Comparison of ENCODE assay signal across 8 mouse cellular contexts in genomic region chr17:34898706-34899052, GRCm38 (mm10). TPM values are rescaled to one million over a fixed set of nuclear protein-coding genes. Genes with fewer than 3 reads are reported as not detected.
DNase-seq lines count a peak whose midpoint lies in the region; ATAC-seq and TF ChIP-seq lines count a peak whose summit lies in the region.

No protein-coding gene starts in this region.

- intact Hi-C loops in left cerebral cortex, postnatal 14 days (cut with DNase I) = loop anchor here (5.0 kb wide), 1 partner anchor 41 kb away; no protein-coding TSS in a partner anchor

- no peaks in the 10 kb centered on the region for H3K9me3 ChIP-seq in kidney, embryonic 14.5 days (ENCODE audit: control insufficient read depth, low read length)
- no peaks in the 10 kb centered on the region for H3K9me3 ChIP-seq in forebrain, embryonic 16.5 days (ENCODE audit: control insufficient read depth, low read length)
- H3K9me3 ChIP-seq in liver, embryonic 12.5 days (replicated peaks) = no peaks in the 10 kb centered on the region

- peak overlapping the region; percentile 92 for H3K4me3 ChIP-seq in kidney, embryonic 14.5 days (ENCODE audit: low read length)
- H3K4me3 ChIP-seq in bone marrow macrophage, adult 2 months (ENCODE audit: insufficient read depth, low read length) = peak overlapping the region; percentile 91
- peak overlapping the region; percentile 94 for H3K4me3 ChIP-seq in forebrain, embryonic 16.5 days (replicated peaks; ENCODE audit: low read length)
- peak overlapping the region; percentile 87 for H3K4me3 ChIP-seq in liver, embryonic 12.5 days

- peak overlapping the region; percentile 97 for H3K27ac ChIP-seq in kidney, embryonic 14.5 days (ENCODE audit: low read depth, low read length)
- peak overlapping the region; percentile 94 for H3K27ac ChIP-seq in bone marrow macrophage, adult 2 months (ENCODE audit: insufficient read depth, low read depth, low read length)
- H3K27ac ChIP-seq in forebrain, embryonic 16.5 days (ENCODE audit: low read length) = peak overlapping the region; percentile 94
- H3K27ac ChIP-seq in liver, embryonic 12.5 days = peak overlapping the region; percentile 88

- WGBS in kidney, embryonic 14.5 days = 0% methylated on average over 18 of the region's 47 CpGs
- 2% methylated on average over 10 of the region's 47 CpGs for WGBS in forebrain, embryonic 16.5 days
- WGBS in liver, embryonic 12.5 days (ENCODE audit: insufficient replicate concordance) = 1% methylated on average over 31 of the region's 47 CpGs

- no peak for TF ChIP-seq POLR2A in bone marrow macrophage, adult 2 months (IDR thresholded peaks at IDR 0.05; ENCODE audit: borderline replicate concordance, low read depth, low read length)

- H3K9ac ChIP-seq in kidney, embryonic 14.5 days (ENCODE audit: low read depth, low read length) = peak overlapping the region; percentile 93
- peak overlapping the region; percentile 98 for H3K9ac ChIP-seq in forebrain, embryonic 16.5 days (replicated peaks; ENCODE audit: low read depth, low read length)
- H3K9ac ChIP-seq in liver, embryonic 12.5 days = peak overlapping the region; percentile 93

- no peak for ATAC-seq in kidney, embryonic 14.5 days (ENCODE audit: low FRiP score, low TSS enrichment)
- ATAC-seq in forebrain, embryonic 16.5 days = no peak
- ATAC-seq in liver, embryonic 12.5 days = no peak

- peaks cover 13% of the 10 kb centered on the region for H3K4me1 ChIP-seq in kidney, embryonic 14.5 days (ENCODE audit: control insufficient read depth, insufficient read depth, low read length)
- H3K4me1 ChIP-seq in bone marrow macrophage, adult 2 months (ENCODE audit: control insufficient read depth, insufficient read depth, low read length) = peaks cover 13% of the 10 kb centered on the region
- peaks cover 43% of the 10 kb centered on the region for H3K4me1 ChIP-seq in forebrain, embryonic 16.5 days (replicated peaks; ENCODE audit: control insufficient read depth, insufficient read depth, low read length)
- peaks cover 68% of the 10 kb centered on the region for H3K4me1 ChIP-seq in liver, embryonic 12.5 days

- TF ChIP-seq CTCF in bone marrow macrophage, adult 2 months (IDR thresholded peaks at IDR 0.05; ENCODE audit: low read depth, low read length) = no peak

- H3K36me3 ChIP-seq in kidney, embryonic 14.5 days (ENCODE audit: control insufficient read depth, insufficient read depth, low read length) = peaks cover 24% of the 10 kb centered on the region
- H3K36me3 ChIP-seq in forebrain, embryonic 16.5 days (ENCODE audit: control insufficient read depth, insufficient read depth) = peaks cover 13% of the 10 kb centered on the region
- peaks cover 37% of the 10 kb centered on the region for H3K36me3 ChIP-seq in liver, embryonic 12.5 days

- H3K27me3 ChIP-seq in kidney, embryonic 14.5 days (ENCODE audit: control insufficient read depth, insufficient read depth, low read length) = no peaks in the 10 kb centered on the region
- no peaks in the 10 kb centered on the region for H3K27me3 ChIP-seq in forebrain, embryonic 16.5 days (replicated peaks; ENCODE audit: control insufficient read depth, insufficient read depth, low read length)
- no peaks in the 10 kb centered on the region for H3K27me3 ChIP-seq in liver, embryonic 12.5 days (replicated peaks)

- peak overlapping the region; percentile 90 for H3K4me2 ChIP-seq in kidney, embryonic 14.5 days (replicated peaks; ENCODE audit: low read depth, low read length)
- H3K4me2 ChIP-seq in forebrain, embryonic 16.5 days (ENCODE audit: low read length) = peak overlapping the region; percentile 75
- H3K4me2 ChIP-seq in liver, embryonic 12.5 days = peak overlapping the region; percentile 100

- no peak for DNase-seq in kidney, adult 8-10 months
- DNase-seq in yolk sac, embryonic 10.5 days (ENCODE audit: low spot score) = peak; percentile 71
- DNase-seq in left cerebral cortex, postnatal 14 days (ENCODE audit: low spot score in 2 of 2) = no peak
- no peak for DNase-seq in right cerebral cortex, adult 2 months (ENCODE audit: low spot score in 2 of 2)

RNA-seq across cellular contexts. Expression of gene Ehmt2, which starts 0.4 kb away (rescaled TPM):
- 70.5 and 76.9 TPM in 2 replicates for polyA plus RNA-seq in kidney, embryonic 14.5 days (2014; fragmentation: Nextera tagmentation; extraction: Ambion mirVana)
- 145 and 150 TPM in 2 replicates for polyA plus RNA-seq in bone marrow macrophage, adult 2 months (2012; ENCODE audit: insufficient read depth, insufficient read length, missing spikeins)
- 107 and 121 TPM in 2 replicates for polyA plus RNA-seq in forebrain, embryonic 16.5 days (2015; fragmentation: Nextera tagmentation; extraction: Ambion mirVana)
- 27.1 and 32.8 TPM in 2 replicates for polyA plus RNA-seq in liver, embryonic 12.5 days (2016; fragmentation: Nextera tagmentation; extraction: Ambion mirVana)
- total RNA-seq in left cerebral cortex, postnatal 14 days (2021) = 100 to 1,000 TPM; 166 to 171 TPM

RNA-seq across cellular contexts. Expression of gene C2, which starts 0.6 kb away (rescaled TPM):
- polyA plus RNA-seq in kidney, embryonic 14.5 days (2014; fragmentation: Nextera tagmentation; extraction: Ambion mirVana) = 1.7 and 1.9 TPM in 2 replicates
- polyA plus RNA-seq in bone marrow macrophage, adult 2 months (2012; ENCODE audit: insufficient read depth, insufficient read length, missing spikeins) = not detected in 2 replicates
- polyA plus RNA-seq in forebrain, embryonic 16.5 days (2015; fragmentation: Nextera tagmentation; extraction: Ambion mirVana) = 1.6 and 1.7 TPM in 2 replicates
- 7.9 and 8.2 TPM in 2 replicates for polyA plus RNA-seq in liver, embryonic 12.5 days (2016; fragmentation: Nextera tagmentation; extraction: Ambion mirVana)
- total RNA-seq in left cerebral cortex, postnatal 14 days (2021) = 1 to 10 TPM; 2.5 to 2.9 TPM

RNA-seq across cellular contexts. Expression of gene Slc44a4, which starts 15.6 kb away (rescaled TPM):
- polyA plus RNA-seq in kidney, embryonic 14.5 days (2014; fragmentation: Nextera tagmentation; extraction: Ambion mirVana) = 5.4 and 7.7 TPM in 2 replicates
- polyA plus RNA-seq in bone marrow macrophage, adult 2 months (2012; ENCODE audit: insufficient read depth, insufficient read length, missing spikeins) = not detected in 2 replicates
- polyA plus RNA-seq in forebrain, embryonic 16.5 days (2015; fragmentation: Nextera tagmentation; extraction: Ambion mirVana) = 0.09 TPM in 1 of 2 replicates, not detected in the other
- polyA plus RNA-seq in liver, embryonic 12.5 days (2016; fragmentation: Nextera tagmentation; extraction: Ambion mirVana) = 0.75 and 0.79 TPM in 2 replicates
- total RNA-seq in left cerebral cortex, postnatal 14 days (2021) = under 1 TPM; 0.38 to 0.40 TPM

RNA-seq across cellular contexts. Expression of gene Gm20547, which starts 16.8 kb away (rescaled TPM):
- polyA plus RNA-seq in kidney, embryonic 14.5 days (2014; fragmentation: Nextera tagmentation; extraction: Ambion mirVana) = not detected in 2 replicates
- 0.27 TPM in 1 of 2 replicates, not detected in the other for polyA plus RNA-seq in bone marrow macrophage, adult 2 months (2012; ENCODE audit: insufficient read depth, insufficient read length, missing spikeins)
- polyA plus RNA-seq in forebrain, embryonic 16.5 days (2015; fragmentation: Nextera tagmentation; extraction: Ambion mirVana) = 0.29 TPM in 1 of 2 replicates, not detected in the other
- not detected in 2 replicates for polyA plus RNA-seq in liver, embryonic 12.5 days (2016; fragmentation: Nextera tagmentation; extraction: Ambion mirVana)
- under 1 TPM in 1 of 2 experiments, not detected in 1; 0.26 TPM for total RNA-seq in left cerebral cortex, postnatal 14 days (2021)

RNA-seq across cellular contexts. Expression of gene Zbtb12, which starts 19.4 kb away (rescaled TPM):
- 2.1 and 3.7 TPM in 2 replicates for polyA plus RNA-seq in kidney, embryonic 14.5 days (2014; fragmentation: Nextera tagmentation; extraction: Ambion mirVana)
- polyA plus RNA-seq in bone marrow macrophage, adult 2 months (2012; ENCODE audit: insufficient read depth, insufficient read length, missing spikeins) = 4.0 and 4.6 TPM in 2 replicates
- polyA plus RNA-seq in forebrain, embryonic 16.5 days (2015; fragmentation: Nextera tagmentation; extraction: Ambion mirVana) = 7.1 and 8.0 TPM in 2 replicates
- 1.8 and 1.9 TPM in 2 replicates for polyA plus RNA-seq in liver, embryonic 12.5 days (2016; fragmentation: Nextera tagmentation; extraction: Ambion mirVana)
- 1 to 10 TPM; 5.0 to 5.1 TPM for total RNA-seq in left cerebral cortex, postnatal 14 days (2021)
